Mouse (Mus musculus): ENCODE data around the gene D630045J12Rik. TPM values are rescaled to one million over a fixed set of nuclear protein-coding genes. Genes with fewer than 3 reads are reported as not detected.

D630045J12Rik gene
- polyA plus RNA-seq, 1 experiment = 0.33 TPM

DNA sequence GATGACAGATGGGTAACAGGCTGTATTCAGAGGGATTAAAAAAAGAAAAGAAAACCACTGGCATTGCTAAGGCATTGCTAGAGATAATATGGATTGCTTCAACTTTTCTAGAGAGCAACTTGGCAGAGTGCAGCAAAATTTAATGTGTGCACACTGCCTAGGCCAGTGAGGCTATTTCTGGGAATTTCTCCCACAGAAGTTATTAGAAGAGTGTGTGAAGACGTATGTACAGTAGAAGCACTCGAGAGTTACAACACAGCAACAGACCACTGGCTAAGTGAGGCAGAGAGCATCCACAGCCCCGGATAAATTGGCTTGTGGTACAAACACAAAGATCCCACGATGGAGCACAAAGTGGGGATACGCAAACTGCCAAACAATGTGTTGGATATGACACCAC lies 11.0 kb downstream of the D630045J12Rik start:
- no peak for TF ChIP-seq POLR2A (IDR thresholded peaks at IDR 0.05; ENCODE audit: low read depth, low read length)
- no peak for TF ChIP-seq CTCF (IDR thresholded peaks at IDR 0.05; ENCODE audit: extremely low read depth, insufficient read depth, insufficient read length, insufficient replicate concordance)
- no peak for DNase-seq (ENCODE audit: low read depth in 1 of 2, low spot score in 2 of 2)
- WGBS = 84% methylated on average over 5 of the region's 5 CpGs
- no peak overlapping the region for H3K27ac ChIP-seq (ENCODE audit: insufficient read depth, low read length)
- no peak overlapping the region for H3K4me3 ChIP-seq (ENCODE audit: extremely low read depth, insufficient read depth, insufficient read length)
- no peaks in the 10 kb centered on the region for H3K36me3 ChIP-seq (ENCODE audit: control insufficient read depth, insufficient read depth, low read length)
- H3K4me1 ChIP-seq (ENCODE audit: control insufficient read depth, insufficient read depth, insufficient read length) = no peaks in the 10 kb centered on the region
- no peaks in the 10 kb centered on the region for H3K27me3 ChIP-seq (ENCODE audit: control insufficient read depth, insufficient read depth, low read length)

DNA sequence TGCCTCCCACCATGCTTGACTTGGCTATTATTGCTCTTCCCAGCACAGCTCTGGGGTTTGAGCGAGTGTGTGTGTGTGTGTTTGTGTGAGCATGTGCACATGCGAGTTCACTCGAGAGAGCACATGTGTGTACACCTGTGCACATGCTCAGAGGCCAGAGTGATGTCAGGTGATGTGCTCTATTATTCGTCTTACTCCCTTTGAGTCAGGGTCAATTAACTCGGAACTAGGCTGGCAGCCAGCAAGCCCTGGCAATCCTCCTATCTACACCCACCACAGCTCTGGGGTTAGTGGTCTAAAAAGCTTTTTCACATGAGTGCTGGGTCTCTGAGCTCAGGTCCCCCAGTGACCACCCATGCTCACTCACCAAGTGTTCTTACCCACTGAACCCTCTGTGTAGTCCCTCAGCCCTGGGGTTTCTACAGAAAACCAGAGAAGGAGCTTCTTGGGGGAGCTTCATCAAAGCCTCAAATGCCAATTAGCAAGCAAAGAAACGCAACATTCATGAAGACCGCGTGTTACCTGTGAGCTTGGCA lies 11.4 kb downstream of the D630045J12Rik start:
- no peaks in the 10 kb centered on the region for H3K27me3 ChIP-seq (ENCODE audit: control insufficient read depth, insufficient read depth, low read length)
- no peak for DNase-seq (ENCODE audit: low read depth in 1 of 2, low spot score in 2 of 2)
- no peak overlapping the region for H3K4me3 ChIP-seq (ENCODE audit: extremely low read depth, insufficient read depth, insufficient read length)
- no peaks in the 10 kb centered on the region for H3K36me3 ChIP-seq (ENCODE audit: control insufficient read depth, insufficient read depth, low read length)
- TF ChIP-seq CTCF (IDR thresholded peaks at IDR 0.05; ENCODE audit: extremely low read depth, insufficient read depth, insufficient read length, insufficient replicate concordance) = no peak
- no peak for TF ChIP-seq POLR2A (IDR thresholded peaks at IDR 0.05; ENCODE audit: low read depth, low read length)
- no peaks in the 10 kb centered on the region for H3K4me1 ChIP-seq (ENCODE audit: control insufficient read depth, insufficient read depth, insufficient read length)
- WGBS = 87% methylated on average over 8 of the region's 8 CpGs
- no peak overlapping the region for H3K27ac ChIP-seq (ENCODE audit: insufficient read depth, low read length)

DNA sequence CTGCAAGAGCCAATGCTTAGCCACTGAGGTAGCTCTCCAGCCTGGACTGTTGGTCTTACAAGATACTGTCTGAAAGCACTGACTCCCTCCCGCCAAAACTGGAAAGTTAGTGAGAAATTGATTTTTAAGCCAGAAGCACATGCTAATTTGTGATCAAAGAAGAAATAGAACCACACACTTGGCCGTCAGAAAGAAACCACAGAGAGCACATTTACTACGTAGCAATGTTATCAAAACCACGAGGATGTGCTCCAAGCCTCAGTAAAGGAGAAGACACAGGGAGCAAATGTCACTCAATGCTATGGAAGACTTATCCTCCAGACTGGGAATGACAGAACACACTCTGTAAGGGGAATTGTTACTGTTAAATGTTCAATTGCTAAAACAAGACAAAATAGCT lies 12.3 kb downstream of the D630045J12Rik start:
- H3K27ac ChIP-seq (ENCODE audit: insufficient read depth, low read length) = no peak overlapping the region
- DNase-seq (ENCODE audit: low read depth in 1 of 2, low spot score in 2 of 2) = no peak
- H3K4me1 ChIP-seq (ENCODE audit: control insufficient read depth, insufficient read depth, insufficient read length) = no peaks in the 10 kb centered on the region
- TF ChIP-seq POLR2A (IDR thresholded peaks at IDR 0.05; ENCODE audit: low read depth, low read length) (no peak), CTCF (IDR thresholded peaks at IDR 0.05; ENCODE audit: extremely low read depth, insufficient read depth, insufficient read length, insufficient replicate concordance) (no peak)
- no peak overlapping the region for H3K4me3 ChIP-seq (ENCODE audit: extremely low read depth, insufficient read depth, insufficient read length)
- WGBS = 53% methylated on average over 4 of the region's 4 CpGs
- no peaks in the 10 kb centered on the region for H3K27me3 ChIP-seq (ENCODE audit: control insufficient read depth, insufficient read depth, low read length)
- H3K36me3 ChIP-seq (ENCODE audit: control insufficient read depth, insufficient read depth, low read length) = no peaks in the 10 kb centered on the region

DNA sequence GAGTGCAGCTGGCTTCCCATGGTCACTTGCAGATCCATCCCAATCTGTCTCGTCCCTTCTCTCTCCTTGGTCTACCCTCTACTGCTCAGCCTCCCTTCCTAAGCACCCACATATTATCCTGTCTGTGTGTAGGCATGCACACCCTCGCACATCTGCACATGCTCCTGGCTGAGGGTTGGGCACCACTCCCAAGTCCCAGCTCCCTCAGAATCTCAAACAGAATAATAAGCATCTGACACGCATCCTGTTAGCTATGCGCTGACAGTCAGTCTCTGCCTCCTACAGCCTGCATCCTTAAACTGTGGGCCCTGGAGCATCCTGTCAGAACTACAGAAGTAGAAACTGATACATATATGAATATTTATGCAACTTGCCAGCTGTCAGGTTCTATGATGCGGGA lies 13.2 kb downstream of the D630045J12Rik start:
- H3K27me3 ChIP-seq (ENCODE audit: control insufficient read depth, insufficient read depth, low read length) = no peaks in the 10 kb centered on the region
- H3K27ac ChIP-seq (ENCODE audit: insufficient read depth, low read length) = no peak overlapping the region
- H3K4me3 ChIP-seq (ENCODE audit: extremely low read depth, insufficient read depth, insufficient read length) = no peak overlapping the region
- no peak for TF ChIP-seq POLR2A (IDR thresholded peaks at IDR 0.05; ENCODE audit: low read depth, low read length)
- no peak for TF ChIP-seq CTCF (IDR thresholded peaks at IDR 0.05; ENCODE audit: extremely low read depth, insufficient read depth, insufficient read length, insufficient replicate concordance)
- DNase-seq (ENCODE audit: low read depth in 1 of 2, low spot score in 2 of 2) = no peak
- 92% methylated on average over 5 of the region's 5 CpGs for WGBS
- no peaks in the 10 kb centered on the region for H3K4me1 ChIP-seq (ENCODE audit: control insufficient read depth, insufficient read depth, insufficient read length)
- H3K36me3 ChIP-seq (ENCODE audit: control insufficient read depth, insufficient read depth, low read length) = no peaks in the 10 kb centered on the region

DNA sequence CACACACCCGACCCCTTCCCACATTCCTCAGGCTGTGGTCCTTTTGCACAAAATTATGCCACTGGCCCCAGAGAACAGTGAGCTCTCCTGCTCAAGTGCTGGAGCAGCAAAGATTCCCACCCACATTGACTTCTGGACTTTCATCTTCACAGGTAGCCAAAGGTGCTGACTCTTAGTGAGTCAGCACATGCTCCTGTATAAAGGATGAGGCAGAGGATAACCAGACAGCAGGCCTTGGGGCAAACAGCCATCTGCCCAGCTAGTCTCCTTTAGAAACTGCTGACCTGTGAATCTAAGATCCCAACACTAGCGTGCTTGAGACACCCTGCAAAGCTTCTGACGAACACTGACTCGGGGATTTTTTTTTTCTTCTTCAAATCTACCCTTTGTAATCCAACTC lies 15.4 kb downstream of the D630045J12Rik start:
- Histone ChIP-seq H3K4me3 (ENCODE audit: extremely low read depth, insufficient read depth, insufficient read length) (no peak overlapping the region), H3K36me3 (ENCODE audit: control insufficient read depth, insufficient read depth, low read length) (no peaks in the 10 kb centered on the region), H3K27ac (ENCODE audit: insufficient read depth, low read length) (no peak overlapping the region), H3K4me1 (ENCODE audit: control insufficient read depth, insufficient read depth, insufficient read length) (no peaks in the 10 kb centered on the region), H3K27me3 (ENCODE audit: control insufficient read depth, insufficient read depth, low read length) (no peaks in the 10 kb centered on the region)
- 92% methylated on average over 4 of the region's 4 CpGs for whole genome bisulfite sequencing
- DNase-seq (ENCODE audit: low read depth in 1 of 2, low spot score in 2 of 2) = no peak
- no peak for TF ChIP-seq CTCF (IDR thresholded peaks at IDR 0.05; ENCODE audit: extremely low read depth, insufficient read depth, insufficient read length, insufficient replicate concordance)
- no peak for TF ChIP-seq POLR2A (IDR thresholded peaks at IDR 0.05; ENCODE audit: low read depth, low read length)

GRCm38 (mm10) chr6:38235991-38236658 lies 17.7 kb downstream of the D630045J12Rik start:
- TF ChIP-seq POLR2A (IDR thresholded peaks at IDR 0.05; ENCODE audit: low read depth, low read length) = no peak
- no peak for TF ChIP-seq CTCF (IDR thresholded peaks at IDR 0.05; ENCODE audit: extremely low read depth, insufficient read depth, insufficient read length, insufficient replicate concordance)
- no peak overlapping the region for H3K27ac ChIP-seq (ENCODE audit: insufficient read depth, low read length)
- no peaks in the 10 kb centered on the region for H3K27me3 ChIP-seq (ENCODE audit: control insufficient read depth, insufficient read depth, low read length)
- H3K4me3 ChIP-seq (ENCODE audit: extremely low read depth, insufficient read depth, insufficient read length) = no peak overlapping the region
- no peaks in the 10 kb centered on the region for H3K4me1 ChIP-seq (ENCODE audit: control insufficient read depth, insufficient read depth, insufficient read length)
- H3K36me3 ChIP-seq (ENCODE audit: control insufficient read depth, insufficient read depth, low read length) = no peaks in the 10 kb centered on the region
- DNase-seq (ENCODE audit: low read depth in 1 of 2, low spot score in 2 of 2) = no peak
- WGBS = 83% methylated on average over 7 of the region's 7 CpGs

DNA sequence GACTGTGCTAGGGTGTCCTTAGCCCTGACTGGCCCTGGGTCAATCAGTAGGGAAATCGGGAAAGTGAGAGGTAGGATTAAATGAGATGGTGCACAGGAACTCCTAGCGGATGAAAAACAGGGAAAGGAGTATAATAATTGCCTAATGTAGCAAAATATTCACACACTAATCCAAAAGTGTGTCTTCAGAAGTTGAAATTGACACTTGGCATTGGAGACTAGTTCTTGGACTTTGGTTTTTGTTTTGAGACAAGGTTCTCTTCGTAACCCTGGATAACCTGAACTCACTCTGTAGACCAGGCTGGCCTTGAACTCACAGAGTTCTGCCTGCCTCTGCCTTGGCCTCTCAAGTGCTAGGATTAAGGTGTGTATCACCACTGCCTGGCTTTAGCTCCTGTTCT lies 20.0 kb downstream of the D630045J12Rik start:
- Histone ChIP-seq H3K36me3 (ENCODE audit: control insufficient read depth, insufficient read depth, low read length) (no peaks in the 10 kb centered on the region), H3K27ac (ENCODE audit: insufficient read depth, low read length) (no peak overlapping the region), H3K4me3 (ENCODE audit: extremely low read depth, insufficient read depth, insufficient read length) (no peak overlapping the region), H3K27me3 (ENCODE audit: control insufficient read depth, insufficient read depth, low read length) (no peaks in the 10 kb centered on the region), H3K4me1 (ENCODE audit: control insufficient read depth, insufficient read depth, insufficient read length) (no peaks in the 10 kb centered on the region)
- WGBS = 94% methylated on average over 3 of the region's 3 CpGs
- no peak for DNase-seq (ENCODE audit: low read depth in 1 of 2, low spot score in 2 of 2)
- TF ChIP-seq POLR2A (IDR thresholded peaks at IDR 0.05; ENCODE audit: low read depth, low read length) (no peak), CTCF (IDR thresholded peaks at IDR 0.05; ENCODE audit: extremely low read depth, insufficient read depth, insufficient read length, insufficient replicate concordance) (no peak)

Measured in spleen, adult 2 months (tissue).